Mouse (Mus musculus) intestine, postnatal 0 days (tissue): ENCODE measurements around the gene Tex12. TPM values are rescaled to one million over a fixed set of nuclear protein-coding genes. Genes with fewer than 3 reads are reported as not detected.
A peak's percentile ranks its signal among the peaks of the same experiment; 100 is the strongest.

Experiments used
- ATAC-seq: fragments of 200-750 bp; cut with Nextera tagmentation; 2 replicates; pipeline ENCODE4 v1.8.0; 2017; ENCODE audit warnings: mild to moderate bottlenecking, moderate TSS enrichment, moderate library complexity
- H3K27ac ChIP-seq: fragments of 300-500 bp; sonication (generic); 2 replicates; pipeline ENCODE4 v1.5.1; 2014; ENCODE audit warnings: mild to moderate bottlenecking, low read depth, low read length, moderate library complexity
- H3K27me3 ChIP-seq: fragments of 300-500 bp; sonication (generic); replicated peaks from 2 replicates; pipeline ENCODE4 v1.6.1; 2014; ENCODE audit warnings: low read length, mixed read lengths; ENCODE audit not compliant: control insufficient read depth, insufficient read depth
- H3K36me3 ChIP-seq: fragments of 300-500 bp; sonication (generic); 2 replicates; pipeline ENCODE4 v1.6.1; 2014; ENCODE audit warnings: mild to moderate bottlenecking, moderate library complexity; ENCODE audit not compliant: control insufficient read depth, insufficient read depth
- H3K4me1 ChIP-seq: fragments of 300-500 bp; sonication (generic); replicated peaks from 2 replicates; pipeline ENCODE4 v1.6.1; 2014; ENCODE audit warnings: antibody characterized with exemption, low read length, mixed read lengths; ENCODE audit not compliant: control insufficient read depth, insufficient read depth
- H3K4me2 ChIP-seq: fragments of 300-500 bp; sonication (generic); replicated peaks from 2 replicates; pipeline ENCODE4 v1.6.1; 2014; ENCODE audit warnings: low read depth, mild to moderate bottlenecking, moderate library complexity
- H3K4me3 ChIP-seq: fragments of 300-500 bp; sonication (generic); 2 replicates; pipeline ENCODE4 v1.5.1; 2014; ENCODE audit warnings: low read depth, low read length
- H3K9ac ChIP-seq: fragments of 300-500 bp; sonication (generic); 2 replicates; pipeline ENCODE4 v1.6.1; 2014; ENCODE audit warnings: mild to moderate bottlenecking, low read depth, low read length
- H3K9me3 ChIP-seq: fragments of 300-500 bp; sonication (generic); 2 replicates; pipeline ENCODE4 v1.6.1; 2016; ENCODE audit warnings: mixed run types; ENCODE audit not compliant: control insufficient read depth
- CTCF ChIP-seq: sonication (generic); IDR thresholded peaks from 2 replicates; pipeline ENCODE4 v1.5.1; 2016; ENCODE audit warnings: low read depth, mild to moderate bottlenecking, control low read depth, antibody characterized with exemption, moderate library complexity
- WGBS: fragments of 180-500 bp; shearing (Covaris S2); extraction: QIAGEN DNeasy Blood & Tissue Kit; methylation state at CpG from one replicate; pipeline ENCODE4 v1.1.7; 2014; 5-methylcytosine and 5-hydroxymethylcytosine counted together
- polyA plus RNA-seq: library from polyadenylated mRNA; unstranded; fragments of >200 nt; fragmentation: Nextera tagmentation; extraction: Ambion mirVana; gene quantifications from 2 replicates; pipeline ENCODE4 v1.2.1, GENCODE M21; 2015

Tex12 gene
- polyA plus RNA-seq, 1 experiment from 2014 or later: 0.43 TPM

DNA sequence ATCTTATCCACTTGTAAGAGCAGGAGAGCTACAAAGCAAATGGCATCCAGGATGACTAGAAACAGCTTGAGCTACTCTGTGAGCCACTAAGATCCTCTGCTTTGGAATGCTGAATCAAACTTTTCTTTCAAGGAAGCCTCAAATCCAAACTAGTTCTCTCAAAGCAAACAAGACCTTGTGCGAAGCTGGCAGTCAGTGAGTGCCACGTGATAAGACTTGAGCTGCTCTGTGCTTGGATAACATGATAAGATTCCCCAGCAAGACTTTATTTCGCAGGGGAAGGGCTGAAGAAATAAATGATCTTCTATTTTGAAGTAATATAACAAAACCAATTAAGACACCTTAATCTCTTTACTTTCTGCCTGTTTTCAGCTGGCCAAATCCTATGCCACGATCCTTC lies 4.8 kb upstream of the Tex12 start:
- Histone ChIP-seq H3K4me1 (no peaks in the 10 kb centered on the region; the same call in 1 of the 2 replicates), H3K27ac (no peak overlapping the region), H3K27me3 (no peaks in the 10 kb centered on the region), H3K9me3 (no peaks in the 10 kb centered on the region), H3K4me3 (no peak overlapping the region), H3K4me2 (peak overlapping the region; percentile 35), H3K9ac (no peak overlapping the region), H3K36me3 (no peaks in the 10 kb centered on the region)
- ATAC-seq: no peak
- WGBS: 34% methylated on average over 4 of the region's 4 CpGs
- TF ChIP-seq CTCF: no peak

GRCm38 (mm10) chr9:50565173-50565572 lies 4.0 kb upstream of the Tex12 start:
- ATAC-seq: no peak

GRCm38 (mm10) chr9:50561918-50562360 lies 814 bp upstream of the Tex12 start:
- Histone ChIP-seq H3K9me3 (no peaks in the 10 kb centered on the region), H3K27me3 (no peaks in the 10 kb centered on the region), H3K4me1 (no peaks in the 10 kb centered on the region), H3K4me3 (no peak overlapping the region), H3K36me3 (no peaks in the 10 kb centered on the region), H3K9ac (no peak overlapping the region), H3K4me2 (no peak overlapping the region), H3K27ac (no peak overlapping the region)
- peak; percentile 79 for ATAC-seq
- no peak for TF ChIP-seq CTCF
- 45% methylated on average over 2 of the region's 2 CpGs for WGBS

More at GRCm38 (mm10) chr9:50565173-50565572, 4.0 kb upstream of the Tex12 start:
- Histone ChIP-seq H3K4me3 (no peak overlapping the region), H3K9me3 (no peaks in the 10 kb centered on the region), H3K27me3 (no peaks in the 10 kb centered on the region), H3K9ac (no peak overlapping the region), H3K4me1 (no peaks in the 10 kb centered on the region; the same call in 1 of the 2 replicates), H3K27ac (no peak overlapping the region), H3K4me2 (0 out of 2 replicates have a peak overlapping the region, but pooled peaks have one; percentile 30), H3K36me3 (no peaks in the 10 kb centered on the region)
- TF ChIP-seq CTCF: no peak
- WGBS: 75% methylated on average over 7 of the region's 7 CpGs

- TF ChIP-seq CTCF: no peak
- Histone ChIP-seq H3K36me3 (no peaks in the 10 kb centered on the region), H3K27ac (peak within 1 kb of the TSS; percentile 84), H3K9ac (0 out of 2 replicates have a peak within 1 kb of the TSS, but pooled peaks have one; percentile 17), H3K27me3 (no peaks in the 10 kb centered on the region), H3K4me3 (peak within 1 kb of the TSS; percentile 26), H3K9me3 (no peaks in the 10 kb centered on the region), H3K4me2 (peak within 1 kb of the TSS; percentile 62), H3K4me1 (0 out of 2 replicates have a peak, but pooled peaks cover 2% of the 10 kb centered on the region)
- 38% methylated on average over 2 of the region's 2 CpGs for WGBS
- ATAC-seq: peak; percentile 64
These were observed 6.1 kb downstream of the Tex12 start, which contains the start of gene Bco2 for GRCm38 (mm10) chr9:50555094-50555446. TSS of gene Bco2 (minus strand) at chr9:50555181.

DNA sequence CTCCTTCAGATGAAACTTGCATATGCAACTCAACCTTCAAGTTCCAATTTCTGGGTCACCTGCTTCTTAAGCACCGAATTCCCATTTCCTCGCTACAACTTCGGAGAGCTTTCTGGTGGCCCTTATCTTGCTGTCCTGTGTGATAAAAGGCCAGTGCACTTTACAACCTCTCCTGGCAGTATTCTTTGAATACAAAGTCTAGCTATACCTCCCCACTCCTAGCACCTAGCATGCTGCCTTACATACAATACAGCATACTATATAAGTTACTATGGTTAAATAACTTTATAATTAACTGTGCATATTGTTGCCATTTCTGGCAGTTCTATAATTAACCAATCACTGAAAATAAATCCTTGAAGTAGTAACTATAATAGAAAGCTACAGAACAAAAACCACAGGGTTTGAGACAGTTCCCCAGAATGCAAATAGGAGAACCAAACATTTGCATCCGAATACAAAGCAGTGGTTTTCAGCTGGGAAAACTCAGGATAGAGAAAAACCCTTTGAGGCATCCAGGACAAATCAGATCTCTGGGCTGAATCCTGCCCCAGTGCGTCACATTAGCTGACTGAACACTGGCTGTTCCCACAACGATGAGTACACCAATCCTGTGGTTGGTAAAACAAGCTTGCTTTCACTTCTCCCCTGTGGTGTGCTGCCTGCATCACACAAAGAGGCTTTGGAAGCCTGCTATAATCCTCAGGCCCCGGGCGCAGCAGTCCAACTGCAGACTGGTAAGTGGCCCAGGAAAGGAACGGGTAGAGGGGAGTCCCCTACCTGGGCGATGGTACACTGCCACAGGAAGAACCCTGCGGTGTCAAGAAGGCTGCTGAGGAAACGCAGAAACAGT lies 6.7 kb downstream of the Tex12 start, which contains the start of gene Il18:
Gene Il18, plus strand, starts transcription at position 587 of the 853 bp plus-strand sequence.
- Histone ChIP-seq H3K36me3 (no peaks in the 10 kb centered on the region), H3K4me2 (peak within 1 kb of the TSS; percentile 62), H3K9me3 (no peaks in the 10 kb centered on the region), H3K9ac (0 out of 2 replicates have a peak within 1 kb of the TSS, but pooled peaks have one; percentile 17), H3K4me1 (0 out of 2 replicates have a peak, but pooled peaks cover 2% of the 10 kb centered on the region), H3K27ac (peak within 1 kb of the TSS; percentile 84), H3K27me3 (no peaks in the 10 kb centered on the region), H3K4me3 (peak within 1 kb of the TSS; percentile 26)
- 16% methylated on average over 12 of the region's 12 CpGs for WGBS
- TF ChIP-seq CTCF: no peak
- peak; percentile 89 for ATAC-seq

GRCm38 (mm10) chr9:50553547-50553946 lies 7.6 kb downstream of the Tex12 start:
- Histone ChIP-seq H3K4me1 (0 out of 2 replicates have a peak, but pooled peaks cover 2% of the 10 kb centered on the region), H3K4me3 (no peak overlapping the region), H3K9me3 (no peaks in the 10 kb centered on the region), H3K9ac (no peak overlapping the region), H3K27me3 (no peaks in the 10 kb centered on the region), H3K36me3 (no peaks in the 10 kb centered on the region), H3K27ac (0 out of 2 replicates have a peak overlapping the region, but pooled peaks have one; percentile 41), H3K4me2 (0 out of 2 replicates have a peak overlapping the region, but pooled peaks have one; percentile 10)
- no peak for ATAC-seq
- TF ChIP-seq CTCF: no peak
- WGBS: 75% methylated on average over 2 of the region's 2 CpGs
